Mouse (Mus musculus) liver, embryonic 14.5 days (tissue): Measurements from ENCODE around the gene C530025M09Rik.

Experiments used
- CTCF ChIP-seq: IDR thresholded peaks from 2 replicates; pipeline ENCODE4 v1.5.1; 2016; ENCODE audit warnings: antibody characterized with exemption, low read depth, control low read depth
- EP300 ChIP-seq: IDR thresholded peaks from 2 replicates; pipeline ENCODE4 v1.6.1; 2016; ENCODE audit warnings: antibody characterized with exemption, low read depth

GRCm38 (mm10) chr2:149819751-149820150 lies 11.3 kb downstream of the C530025M09Rik start:
- TF ChIP-seq EP300 (no peak), CTCF (no peak)
